Mouse (Mus musculus) B cell, adult 2 months (primary cell): Measurements from ENCODE around the gene Hbq1a.

Source experiments
- DNase-seq, 2 experiments: peaks; one replicate each; pipeline ENCODE4 v3.0.0; 2022

Gene Hbq1a

DNA sequence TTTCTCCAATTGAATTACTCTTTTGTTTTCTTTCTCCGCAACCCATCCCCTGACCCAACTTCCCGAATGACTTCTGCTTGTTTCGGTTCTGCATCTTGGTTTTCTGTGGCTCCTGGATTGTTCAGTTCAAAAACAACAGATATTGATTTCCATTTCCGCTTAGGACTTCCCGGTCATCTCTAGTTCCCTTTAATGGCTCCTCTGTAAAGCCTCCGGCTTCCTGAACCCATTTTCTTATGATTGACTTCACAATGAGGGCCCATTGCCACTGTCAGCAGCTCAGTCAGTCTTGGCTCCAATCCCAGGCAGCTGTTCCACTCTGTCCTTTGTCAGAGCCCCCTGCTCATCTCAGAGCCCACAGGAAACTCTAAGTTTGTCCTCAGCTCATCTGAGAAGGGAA lies 31.2 kb downstream of the Hbq1a start:
- no peak for DNase-seq

DNA sequence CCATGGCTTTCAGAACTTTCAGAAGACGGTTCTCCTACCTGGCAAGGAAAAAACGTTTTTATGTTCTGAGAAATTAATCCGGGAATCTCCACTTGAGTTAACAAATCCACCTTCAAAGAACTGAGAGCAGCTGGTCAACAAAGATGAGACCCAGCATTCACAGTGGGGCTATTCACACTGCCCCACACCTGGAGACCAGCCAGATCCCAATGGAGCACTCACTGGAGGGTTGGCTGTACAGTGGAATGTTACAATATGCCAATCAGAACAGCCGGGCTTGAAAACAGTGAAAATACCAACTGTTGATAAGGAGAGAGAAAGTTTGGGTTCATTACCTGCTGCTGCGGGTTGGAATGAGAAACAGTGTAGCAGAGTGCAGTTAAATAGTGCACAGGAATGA lies 32.0 kb downstream of the Hbq1a start:
- no peak for DNase-seq

DNA sequence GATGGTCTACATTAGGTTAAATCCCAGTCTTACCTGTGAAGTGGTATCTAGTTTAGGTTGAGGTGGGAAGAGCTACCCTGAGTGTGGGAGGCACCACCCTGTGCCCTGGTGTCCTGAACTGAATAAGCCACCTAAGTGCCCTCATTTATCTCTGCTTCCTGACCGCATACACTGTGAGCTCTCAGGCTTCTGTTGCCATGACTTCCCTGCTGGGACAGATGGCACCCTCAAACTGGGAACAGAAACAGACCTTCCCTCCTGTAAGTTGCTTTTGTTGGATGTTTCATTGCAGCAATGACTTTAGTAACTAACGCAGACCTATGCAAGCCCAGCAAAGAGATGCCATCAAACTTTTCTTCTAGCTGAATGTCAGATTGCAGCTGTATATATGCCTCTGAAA lies 33.4 kb downstream of the Hbq1a start:
- DNase-seq = no peak

DNA sequence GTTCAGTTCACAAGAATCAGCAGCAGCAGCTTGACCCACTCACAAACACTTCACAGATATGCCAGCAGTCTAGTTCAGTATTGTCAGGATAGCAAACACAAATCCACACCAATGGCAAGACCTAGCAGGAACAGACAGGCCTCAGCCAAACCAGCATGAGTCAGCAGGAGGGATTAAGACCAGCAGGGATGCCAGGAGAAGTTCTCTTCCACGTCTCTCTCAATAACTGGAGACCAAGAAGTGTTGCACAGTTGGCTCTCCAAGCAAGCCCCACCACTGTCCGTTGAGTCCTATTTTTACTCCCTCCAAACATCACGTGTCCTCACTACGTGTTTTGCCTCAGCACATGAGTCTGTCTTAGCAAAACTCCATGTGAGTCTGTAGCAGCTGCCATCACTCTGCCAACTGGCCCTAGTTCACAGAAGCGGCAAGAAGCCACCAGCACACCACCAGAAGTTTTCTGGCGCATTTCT lies 36.6 kb downstream of the Hbq1a start:
- no peak for DNase-seq

DNA sequence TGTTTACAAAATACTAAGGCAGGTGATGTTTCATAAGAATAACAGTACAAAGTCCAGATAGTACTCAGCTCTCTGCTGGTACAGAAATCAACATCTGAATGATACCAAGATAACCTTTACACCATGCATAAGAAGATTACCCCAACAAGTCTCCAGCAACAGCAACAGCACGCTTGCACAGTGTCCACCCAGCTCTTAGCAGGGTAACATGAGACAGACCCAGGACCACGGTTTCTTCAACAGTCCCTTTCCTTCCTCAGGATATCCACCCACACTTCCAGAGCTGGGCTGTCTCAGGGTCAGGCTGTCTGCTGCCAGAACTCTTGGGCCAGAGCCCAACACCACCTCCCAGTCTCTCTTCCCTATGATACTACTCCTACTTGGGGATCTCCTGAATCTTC lies 39.3 kb downstream of the Hbq1a start:
- no peak for DNase-seq

DNA sequence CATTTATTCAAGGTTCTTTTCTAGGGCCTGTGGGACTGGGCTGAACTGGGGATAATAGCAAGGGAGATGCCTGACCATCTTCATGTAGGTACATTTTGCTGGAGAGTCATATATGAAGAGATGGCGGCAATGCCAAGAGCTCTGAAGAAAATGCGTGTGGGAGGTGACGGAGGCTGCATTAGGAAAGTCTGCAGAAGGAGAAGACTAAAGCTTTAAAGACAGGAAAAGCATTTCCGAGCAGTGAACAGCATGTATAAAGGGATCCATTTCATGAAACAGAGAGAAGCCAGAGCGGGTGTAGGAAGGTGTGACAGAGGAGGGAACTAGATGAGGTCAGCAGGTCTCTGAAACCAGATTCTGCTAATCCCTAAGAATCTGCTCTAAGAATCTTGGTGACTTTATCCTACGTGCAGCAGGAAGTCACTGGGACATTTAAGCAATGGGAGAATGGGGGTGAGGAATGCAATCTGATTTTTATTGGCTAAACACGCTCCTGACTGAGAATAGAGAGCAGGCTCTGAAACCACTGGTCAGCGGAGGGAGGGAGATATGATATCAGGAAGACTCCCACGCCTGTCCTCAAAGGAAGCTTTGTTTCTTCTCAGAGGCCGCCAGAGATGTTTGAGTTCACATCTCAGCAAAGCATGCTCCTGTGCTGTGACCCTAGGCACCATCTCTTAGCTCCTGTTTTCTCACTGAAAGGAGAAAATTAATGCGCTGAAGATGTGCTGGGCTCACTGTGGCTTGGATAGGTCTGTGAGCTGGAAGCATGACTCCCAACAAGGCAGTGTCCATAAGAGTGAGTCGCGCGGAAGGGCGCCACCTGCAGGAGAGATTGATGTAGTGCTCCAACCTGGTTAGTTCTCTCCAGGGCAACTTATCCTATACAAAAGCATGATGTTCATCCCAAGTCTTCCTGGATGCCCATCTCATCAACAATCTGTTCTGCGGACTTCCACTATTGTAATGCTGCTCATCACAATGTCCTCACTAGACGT lies 40.9 kb downstream of the Hbq1a start:
- peak; percentile 39 to 47 for DNase-seq

DNA sequence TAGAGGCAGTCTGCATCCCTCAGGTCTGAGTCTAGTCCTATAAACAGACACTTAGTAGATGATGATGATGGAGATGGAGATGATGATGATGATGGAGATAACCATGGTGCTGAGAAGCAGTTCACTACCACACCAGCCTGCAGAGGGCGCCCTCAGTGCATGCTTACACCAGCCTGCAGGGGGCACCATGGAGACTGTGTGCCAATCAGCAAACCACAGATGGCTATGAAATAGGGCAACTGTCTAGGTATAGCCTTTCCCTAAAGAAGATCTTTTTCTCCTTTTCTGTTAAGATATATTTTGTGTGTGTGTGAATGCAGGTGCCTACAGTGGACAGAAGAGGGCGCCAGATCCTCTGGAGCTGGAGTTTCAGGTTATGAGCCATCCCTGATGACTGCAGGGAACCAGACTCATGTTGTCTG lies 42.9 kb downstream of the Hbq1a start:
- DNase-seq = peak; percentile 59 to 64

DNA sequence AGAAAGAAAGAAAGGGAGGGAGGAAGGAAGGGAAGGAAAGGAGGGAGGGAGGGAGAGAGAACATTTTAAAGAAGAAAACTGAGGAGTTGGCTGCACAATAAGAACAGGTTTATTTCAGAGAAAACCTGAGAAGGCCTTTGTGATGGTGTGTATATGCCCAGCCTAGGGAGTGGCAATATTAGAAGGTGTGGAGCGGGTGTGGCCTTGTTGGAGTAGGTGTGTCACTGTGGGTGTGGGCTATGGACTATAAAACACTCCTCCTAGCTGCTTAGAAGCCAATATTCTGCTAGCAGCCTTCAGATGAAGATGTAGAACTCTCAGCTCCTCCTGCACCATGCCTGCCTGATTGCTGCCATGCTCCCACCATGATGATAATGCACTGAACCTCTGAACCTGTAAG lies 43.5 kb downstream of the Hbq1a start:
- no peak for DNase-seq

DNA sequence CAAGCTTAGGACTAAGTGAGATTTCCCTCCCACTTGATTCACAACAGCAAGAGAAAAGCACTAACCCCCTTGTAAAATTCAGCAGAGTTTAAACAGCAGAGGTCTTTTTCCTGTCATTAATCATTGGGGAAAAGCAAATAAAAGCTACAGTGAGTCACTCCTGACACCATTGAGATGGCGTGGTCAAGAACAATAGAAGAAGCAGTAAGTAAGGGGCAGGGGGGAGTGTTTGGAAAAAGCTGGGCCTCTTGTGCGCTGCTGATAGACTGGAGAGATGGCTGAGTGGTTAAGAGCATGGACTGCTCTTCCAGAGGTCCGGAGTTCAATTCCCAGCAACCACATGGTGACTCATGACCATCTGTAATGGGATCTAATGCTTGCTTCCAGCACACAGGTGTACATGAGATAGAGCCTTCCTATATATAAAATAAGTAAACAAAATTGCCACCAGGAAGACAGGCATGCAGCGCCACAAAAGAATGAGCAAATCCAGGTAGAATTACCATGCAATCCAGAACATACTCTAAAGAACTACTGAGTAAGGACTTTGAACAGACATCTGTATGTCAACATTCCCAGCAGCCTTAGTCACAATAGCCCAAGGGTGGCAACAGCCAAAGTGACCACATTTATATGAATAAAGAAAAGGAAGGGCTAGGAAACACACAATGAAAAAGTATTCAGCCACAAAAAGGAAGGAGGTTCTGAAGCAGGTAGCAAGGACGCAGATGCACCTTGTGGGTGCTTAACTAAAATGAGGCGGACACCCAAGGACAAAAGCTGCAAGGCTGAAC lies 45.8 kb downstream of the Hbq1a start:
- DNase-seq = no peak

DNA sequence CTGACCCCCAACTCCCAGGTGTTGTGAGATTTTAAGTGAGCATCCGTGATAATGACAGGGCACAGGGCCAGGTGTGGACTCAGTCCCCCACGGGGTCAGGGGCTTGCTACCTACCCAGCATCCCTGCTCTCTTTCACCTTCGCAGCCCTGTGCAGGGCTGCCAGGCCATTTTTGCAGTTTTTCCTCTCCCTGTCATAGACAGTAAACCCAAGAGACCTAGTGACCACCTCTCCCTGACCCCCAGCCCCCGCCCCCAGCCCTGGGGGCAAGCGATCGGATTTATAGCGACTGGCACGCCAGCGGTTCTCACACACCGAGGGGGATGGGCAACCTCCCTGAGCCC lies 47.4 kb downstream of the Hbq1a start:
- no peak for DNase-seq

DNA sequence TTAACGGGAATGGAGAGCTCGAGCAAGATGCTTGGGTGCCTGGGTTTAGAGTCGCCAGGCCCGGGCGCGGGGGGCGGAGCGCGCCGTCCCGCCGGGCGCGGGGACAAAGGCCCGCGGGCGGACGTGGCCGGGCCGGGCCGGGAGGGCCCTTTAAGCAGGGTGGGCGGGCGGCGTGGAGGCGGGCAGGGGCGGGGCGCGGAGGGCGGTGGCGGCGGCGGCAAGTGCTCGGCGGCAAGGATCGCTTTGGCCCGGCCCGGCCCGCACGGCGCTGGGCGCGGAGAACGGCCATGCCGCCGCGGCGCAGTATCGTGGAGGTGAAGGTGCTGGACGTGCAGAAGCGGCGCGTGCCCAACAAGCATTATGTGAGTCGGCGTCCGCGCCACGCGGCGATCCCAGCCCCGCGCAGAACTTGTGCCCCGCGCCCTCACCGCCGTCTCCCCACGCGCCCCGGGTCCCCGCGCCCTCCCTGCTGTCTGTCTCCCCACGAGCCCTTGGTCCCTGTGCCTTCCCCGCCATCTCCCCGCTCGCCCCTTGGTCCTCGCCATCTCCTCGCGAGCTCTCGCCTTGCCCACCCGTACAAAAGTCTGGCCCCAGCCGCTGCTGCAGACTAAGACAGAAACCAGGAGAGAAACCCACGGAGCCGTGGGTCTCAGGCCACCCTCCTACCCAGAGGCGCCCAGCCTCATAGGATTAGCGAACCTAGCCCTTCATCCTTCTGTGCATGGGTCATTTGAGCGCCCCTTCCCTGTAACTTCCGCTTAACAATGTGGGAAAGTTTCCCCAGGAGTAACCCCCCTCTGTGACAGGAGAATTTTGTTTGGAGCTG lies 48.0 kb downstream of the Hbq1a start, which contains the start of gene Sh3pxd2b:
TSS of gene Sh3pxd2b (plus strand) at position 214 of the 826 bp plus-strand sequence.
- DNase-seq = peak in 1 of 2 experiments; percentile 14

DNA sequence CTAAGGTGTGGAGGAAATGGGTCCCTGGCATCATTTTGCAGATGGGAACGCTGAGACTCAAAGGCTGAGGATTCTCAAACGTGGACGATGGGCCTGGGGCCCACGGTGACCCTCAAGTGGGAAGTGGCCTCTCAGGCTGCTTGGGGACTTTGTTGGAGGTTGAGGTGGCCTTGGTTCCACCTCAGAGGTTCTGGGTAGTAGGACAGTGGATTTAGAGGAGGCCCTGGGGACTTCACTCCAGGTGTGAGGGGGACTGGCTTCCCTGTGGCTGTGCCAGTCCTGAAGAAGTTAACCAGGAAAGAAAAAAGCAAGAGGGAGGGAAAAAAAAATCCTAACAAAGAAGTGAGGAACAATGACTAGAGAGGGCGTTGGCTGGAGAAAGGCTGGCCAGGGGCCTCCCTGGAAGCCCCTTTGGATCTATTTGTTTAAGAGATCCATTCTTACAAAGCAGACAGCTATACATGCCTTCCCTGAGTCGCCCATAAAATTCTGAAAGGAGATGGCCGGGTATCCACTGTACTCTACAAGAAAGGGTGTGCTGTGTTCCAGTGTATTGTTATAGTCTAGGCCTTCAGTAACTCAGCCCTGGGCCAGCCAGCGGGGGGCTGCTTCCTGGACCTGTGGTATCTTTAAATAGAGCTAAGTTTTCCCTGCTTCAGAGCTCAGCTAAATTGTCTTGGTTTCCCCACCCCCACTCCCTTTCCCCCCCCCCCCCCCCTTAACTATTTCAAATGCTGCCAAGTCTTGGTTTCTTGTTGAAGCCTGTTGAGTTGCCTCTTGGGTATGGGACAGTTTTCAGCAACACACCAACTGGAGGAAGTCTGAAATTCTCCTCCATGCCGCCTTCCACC lies 48.8 kb downstream of the Hbq1a start:
- DNase-seq = no peak

DNA sequence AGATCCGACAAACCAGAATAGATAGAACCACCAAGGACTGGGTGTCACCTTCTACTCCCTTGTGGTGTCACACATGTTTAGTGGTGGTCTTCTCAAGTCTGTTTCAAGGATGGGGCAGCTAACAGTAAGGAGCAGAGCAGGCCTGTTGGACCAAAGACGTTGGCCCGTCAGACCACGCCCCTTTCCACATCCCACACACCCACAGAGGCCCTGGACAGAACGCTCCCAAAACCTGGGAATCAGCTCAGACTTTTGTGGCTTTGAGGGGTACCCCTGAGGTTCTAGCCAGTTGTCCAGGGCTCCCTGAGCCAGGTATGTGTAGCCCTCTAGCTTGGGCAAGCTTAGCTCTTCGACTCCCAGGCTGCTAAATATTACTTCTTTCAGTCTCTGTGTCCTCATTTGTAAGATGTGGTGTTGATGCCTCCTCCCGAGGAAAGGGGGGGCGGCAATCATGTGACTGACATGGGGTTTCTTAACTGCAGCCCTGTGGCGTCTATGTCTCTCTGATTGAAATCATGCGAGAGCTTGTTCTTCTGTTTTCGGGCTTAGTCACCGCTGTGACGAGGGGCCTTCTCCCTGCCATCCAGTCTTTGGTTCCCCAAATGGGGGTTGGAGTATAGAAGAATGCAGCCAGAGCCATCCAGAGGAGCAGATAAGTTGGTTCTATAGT lies 49.5 kb downstream of the Hbq1a start:
- DNase-seq = no peak
